Mouse (Mus musculus) ES-E14 (cell line): ENCODE data around the gene Sox5. TPM values are rescaled to one million over a fixed set of nuclear protein-coding genes. Genes with fewer than 3 reads are reported as not detected.

Experiments used
- DNase-seq: peaks from one replicate; pipeline ENCODE4 v3.0.0-alpha.2; 2013; ENCODE audit warnings: low read depth, low spot score
- H3K27ac ChIP-seq: 2 replicates; pipeline ENCODE4 v1.5.1; 2012; ENCODE audit warnings: low read depth, mild to moderate bottlenecking, low read length, moderate library complexity, mixed read lengths; ENCODE audit not compliant: poor library complexity, insufficient read depth, severe bottlenecking
- H3K36me3 ChIP-seq: 2 replicates; pipeline ENCODE4 v1.6.1; 2012; ENCODE audit warnings: mild to moderate bottlenecking, low read length, moderate library complexity, mixed read lengths; ENCODE audit not compliant: control insufficient read depth, poor library complexity, insufficient read depth, severe bottlenecking
- H3K4me1 ChIP-seq, 2 experiments: fragments of 150-350 bp in 1 of 2; sonication (generic) in 1 of 2; 2 replicates each; pipeline ENCODE4 v1.6.1; 2012; ENCODE audit warnings: low read length in 2 of 2, mild to moderate bottlenecking in 1 of 2, mixed read lengths in 1 of 2; ENCODE audit not compliant: control insufficient read depth in 2 of 2, insufficient read depth in 2 of 2, poor library complexity in 1 of 2
- H3K4me3 ChIP-seq, 2 experiments: fragments of 150-350 bp in 1 of 2; sonication (generic) in 1 of 2; 2 replicates each; pipeline ENCODE4 v1.5.1; 2012; ENCODE audit warnings: low read length in 2 of 2, low read depth in 1 of 2, mild to moderate bottlenecking in 1 of 2, mixed read lengths in 1 of 2; ENCODE audit not compliant: insufficient read depth in 1 of 2, poor library complexity in 1 of 2, severe bottlenecking in 1 of 2
- H3K9ac ChIP-seq: 2 replicates; pipeline ENCODE4 v1.6.1; 2012; ENCODE audit warnings: low read depth, mild to moderate bottlenecking, low read length, mixed read lengths; ENCODE audit not compliant: poor library complexity, insufficient read depth, severe bottlenecking
- H3K9me3 ChIP-seq: fragments of 150-350 bp; sonication (generic); 2 replicates; pipeline ENCODE4 v1.6.1; 2012; ENCODE audit warnings: low read depth, mild to moderate bottlenecking, low read length; ENCODE audit not compliant: control insufficient read depth, insufficient read depth
- CHD2 ChIP-seq: IDR thresholded peaks from 2 replicates; pipeline ENCODE4 v1.6.1; 2014; ENCODE audit warnings: mild to moderate bottlenecking, low read depth, low read length, inconsistent platforms
- HCFC1 ChIP-seq: IDR thresholded peaks from 2 replicates; pipeline ENCODE4 v1.6.1; 2012; ENCODE audit warnings: low read length, inconsistent platforms, borderline replicate concordance; ENCODE audit not compliant: insufficient read depth
- MAFK ChIP-seq: IDR thresholded peaks from 2 replicates; pipeline ENCODE4 v1.6.1; 2014; ENCODE audit warnings: mild to moderate bottlenecking, low read depth, low read length, inconsistent platforms; ENCODE audit not compliant: insufficient read depth
- ZC3H11A ChIP-seq: IDR thresholded peaks from 2 replicates; pipeline ENCODE4 v1.6.1; 2012; ENCODE audit warnings: low read depth, mild to moderate bottlenecking, inconsistent platforms, low read length, borderline replicate concordance
- ZNF384 ChIP-seq: IDR thresholded peaks from 2 replicates; pipeline ENCODE4 v1.6.1; 2012; ENCODE audit warnings: low read depth, low read length, inconsistent platforms
- in situ Hi-C, 2 experiments: fragments of 600-800 bp; cut with MboI; formaldehyde crosslinking; loops; one replicate each; pipeline ENCODE4 v1.15.1; 2025; ENCODE audit warnings: low sequenced_read_pairs in 2 of 2, inconsistent platforms in 1 of 2; ENCODE audit not compliant: unreplicated experiment in 2 of 2
- total RNA-seq: library from RNA; depleted of rRNA; stranded (reverse); fragments of 300-350 nt; gene quantifications from 2 replicates; pipeline ENCODE4 v1.2.3, GENCODE M21; 2012

The Sox5 gene
- total RNA-seq, 1 experiment = 0.36 TPM

DNA sequence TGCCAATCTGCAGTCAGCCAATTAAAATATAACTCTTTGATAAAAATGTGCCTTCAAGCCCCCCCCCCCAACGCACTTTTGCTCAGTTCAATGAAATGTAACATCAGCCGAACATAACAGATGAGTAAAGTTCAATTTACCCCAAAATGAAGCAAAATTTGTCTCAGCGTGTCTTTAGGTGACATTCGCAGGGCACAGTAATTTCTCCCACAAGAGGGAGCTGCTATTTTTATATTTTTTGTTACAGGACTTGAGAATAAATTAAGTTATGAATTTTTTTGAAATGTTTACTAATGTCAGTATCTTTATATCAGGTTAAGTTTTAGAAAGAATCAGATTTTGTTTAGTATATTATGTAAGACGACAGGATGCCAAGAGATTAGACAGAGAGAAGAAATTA is 280.3 kb downstream of the Sox5 start:
- TF ChIP-seq MAFK (no peak), ZC3H11A (no peak), CHD2 (no peak), ZNF384 (no peak), HCFC1 (no peak)

DNA sequence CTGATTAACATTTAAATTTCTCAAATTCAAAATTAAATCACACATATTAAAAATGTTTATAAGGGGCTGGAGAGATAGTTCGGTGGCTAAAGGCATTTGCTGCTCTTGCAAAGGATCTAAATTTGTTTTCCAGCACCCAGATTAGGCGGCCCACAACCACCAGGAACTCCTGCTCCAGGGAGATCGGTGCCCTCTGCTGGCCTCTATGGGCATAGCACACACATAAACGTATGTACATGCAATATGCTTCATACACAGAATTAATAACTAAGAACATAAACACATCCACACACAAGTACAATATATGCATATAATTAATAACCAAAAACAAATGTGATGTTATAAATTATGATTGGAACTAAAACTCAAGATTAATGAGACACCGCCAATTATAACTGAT is 283.6 kb downstream of the Sox5 start:
- no peaks in the 10 kb centered on the region for H3K9me3 ChIP-seq
- H3K27ac ChIP-seq = no peak overlapping the region
- in situ Hi-C loops = no loop called here
- H3K9ac ChIP-seq = no peak overlapping the region
- no peaks in the 10 kb centered on the region for H3K4me1 ChIP-seq
- peak; percentile 19 for DNase-seq
- H3K36me3 ChIP-seq = no peaks in the 10 kb centered on the region
- no peak overlapping the region for H3K4me3 ChIP-seq
- TF ChIP-seq ZC3H11A (peak; percentile 64), MAFK (no peak)

More for the DNA sequence above, 280.3 kb downstream of the Sox5 start:
- Histone ChIP-seq H3K9me3 (no peaks in the 10 kb centered on the region), H3K36me3 (no peaks in the 10 kb centered on the region), H3K4me3 (no peak overlapping the region), H3K9ac (no peak overlapping the region), H3K27ac (no peak overlapping the region), H3K4me1 (no peaks in the 10 kb centered on the region)
- in situ Hi-C loops = no loop called here
- no peak for DNase-seq

DNA sequence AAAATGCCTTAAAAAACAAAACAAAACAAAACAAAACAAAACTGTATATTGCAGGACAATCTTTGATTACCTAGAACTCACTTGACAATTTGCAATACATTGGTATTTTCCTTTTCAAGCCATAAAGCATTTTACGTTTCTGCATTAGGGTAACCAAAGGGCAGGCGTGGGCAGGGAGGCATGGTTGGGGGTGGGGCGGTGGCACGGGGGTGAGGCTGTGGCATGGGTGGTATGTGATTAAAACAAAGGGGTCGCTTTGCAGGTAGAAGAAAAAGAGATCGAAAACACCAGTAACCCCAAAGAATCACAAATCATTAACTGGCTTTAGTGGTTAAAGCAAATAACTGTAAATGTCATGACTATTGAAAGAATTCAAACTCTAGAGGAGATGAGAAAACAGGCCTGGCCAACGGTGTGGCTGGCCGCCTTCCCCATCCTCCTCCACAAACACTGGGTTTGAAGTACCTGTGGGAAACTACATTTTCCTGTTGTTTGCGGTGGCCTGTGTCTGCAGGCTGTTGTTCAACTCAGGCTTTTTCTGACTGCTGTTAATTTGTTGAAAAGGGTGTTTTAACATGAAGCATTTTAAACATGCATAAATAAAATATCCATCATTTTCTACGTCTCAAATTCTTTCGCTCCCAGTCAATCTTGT is 289.9 kb downstream of the Sox5 start:
- Histone ChIP-seq H3K9ac (no peak overlapping the region), H3K4me3 (no peak overlapping the region), H3K9me3 (no peaks in the 10 kb centered on the region), H3K27ac (no peak overlapping the region), H3K4me1 (no peaks in the 10 kb centered on the region), H3K36me3 (no peaks in the 10 kb centered on the region)
- TF ChIP-seq ZNF384 (no peak), HCFC1 (no peak), CHD2 (no peak), ZC3H11A (no peak), MAFK (no peak)
- no peak for DNase-seq
- in situ Hi-C loops = no loop called here

DNA sequence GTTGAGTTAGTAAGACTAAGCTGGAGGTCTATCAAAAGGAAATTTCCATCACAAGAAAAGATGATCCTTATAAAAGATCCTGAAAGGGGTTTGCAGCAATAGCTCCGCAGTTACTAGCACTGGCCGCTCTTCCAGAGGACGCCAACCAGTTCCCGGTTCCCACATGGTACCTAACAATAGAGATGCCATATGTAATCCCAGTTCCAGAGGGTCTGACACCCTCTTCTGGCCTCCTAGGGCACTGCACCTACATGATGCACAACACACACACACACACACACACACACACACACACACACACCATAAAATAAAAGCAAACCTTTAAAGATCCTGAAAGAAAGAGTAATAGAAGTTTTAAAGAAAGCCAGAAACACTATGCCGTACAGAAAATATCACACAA is 290.9 kb downstream of the Sox5 start:
- no peak overlapping the region for H3K9ac ChIP-seq
- no peaks in the 10 kb centered on the region for H3K9me3 ChIP-seq
- DNase-seq = no peak
- no peak overlapping the region for H3K27ac ChIP-seq
- H3K4me1 ChIP-seq = no peaks in the 10 kb centered on the region
- no peaks in the 10 kb centered on the region for H3K36me3 ChIP-seq
- no peak for TF ChIP-seq MAFK
- TF ChIP-seq CHD2 = no peak
- no peak for TF ChIP-seq HCFC1
- TF ChIP-seq ZNF384 = no peak
- TF ChIP-seq ZC3H11A = no peak
- in situ Hi-C loops = no loop called here
- H3K4me3 ChIP-seq = no peak overlapping the region

DNA sequence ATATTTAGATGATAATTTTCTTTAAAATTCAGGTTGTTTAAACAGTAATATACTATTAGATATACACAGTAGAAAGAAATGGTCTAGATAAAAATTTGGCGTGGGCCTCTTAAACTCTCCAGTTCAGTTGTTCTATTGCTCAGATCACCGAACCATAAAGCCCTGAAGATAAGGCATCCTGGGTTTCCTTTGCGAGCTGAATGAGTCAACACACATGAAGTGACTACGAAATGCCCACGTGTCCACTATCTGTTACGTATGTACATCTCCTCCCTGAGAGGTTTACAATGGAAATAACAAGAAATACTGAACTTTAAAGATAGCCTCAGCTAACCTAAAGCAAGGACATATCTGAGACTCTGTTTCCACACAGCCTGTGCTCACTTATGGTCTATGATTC is 296.2 kb downstream of the Sox5 start:
- TF ChIP-seq MAFK (no peak), ZC3H11A (no peak), ZNF384 (no peak), HCFC1 (no peak), CHD2 (no peak)
- Histone ChIP-seq H3K36me3 (no peaks in the 10 kb centered on the region), H3K9me3 (no peaks in the 10 kb centered on the region), H3K9ac (no peak overlapping the region), H3K4me3 (no peak overlapping the region), H3K27ac (no peak overlapping the region), H3K4me1 (peaks cover 0 to 4% of the 10 kb centered on the region in 2 experiments; a peak in 1 of 4 replicates)
- in situ Hi-C loops = no loop called here
- DNase-seq = no peak
